Mouse (Mus musculus) ES-E14 (cell line): Measurements from ENCODE around the gene Efcab9. TPM values are rescaled to one million over a fixed set of nuclear protein-coding genes. Genes with fewer than 3 reads are reported as not detected.

Experiments used
- DNase-seq: peaks from one replicate; pipeline ENCODE4 v3.0.0-alpha.2; 2013; ENCODE audit warnings: low read depth, low spot score
- H3K27ac ChIP-seq: 2 replicates; pipeline ENCODE4 v1.5.1; 2012; ENCODE audit warnings: low read depth, mild to moderate bottlenecking, low read length, moderate library complexity, mixed read lengths; ENCODE audit not compliant: poor library complexity, insufficient read depth, severe bottlenecking
- H3K36me3 ChIP-seq: 2 replicates; pipeline ENCODE4 v1.6.1; 2012; ENCODE audit warnings: mild to moderate bottlenecking, low read length, moderate library complexity, mixed read lengths; ENCODE audit not compliant: control insufficient read depth, poor library complexity, insufficient read depth, severe bottlenecking
- H3K4me1 ChIP-seq, 2 experiments: fragments of 150-350 bp in 1 of 2; sonication (generic) in 1 of 2; 2 replicates each; pipeline ENCODE4 v1.6.1; 2012; ENCODE audit warnings: low read length in 2 of 2, mild to moderate bottlenecking in 1 of 2, mixed read lengths in 1 of 2; ENCODE audit not compliant: control insufficient read depth in 2 of 2, insufficient read depth in 2 of 2, poor library complexity in 1 of 2
- H3K4me3 ChIP-seq, 2 experiments: fragments of 150-350 bp in 1 of 2; sonication (generic) in 1 of 2; 2 replicates each; pipeline ENCODE4 v1.5.1; 2012; ENCODE audit warnings: low read length in 2 of 2, low read depth in 1 of 2, mild to moderate bottlenecking in 1 of 2, mixed read lengths in 1 of 2; ENCODE audit not compliant: insufficient read depth in 1 of 2, poor library complexity in 1 of 2, severe bottlenecking in 1 of 2
- H3K9ac ChIP-seq: 2 replicates; pipeline ENCODE4 v1.6.1; 2012; ENCODE audit warnings: low read depth, mild to moderate bottlenecking, low read length, mixed read lengths; ENCODE audit not compliant: poor library complexity, insufficient read depth, severe bottlenecking
- H3K9me3 ChIP-seq: fragments of 150-350 bp; sonication (generic); 2 replicates; pipeline ENCODE4 v1.6.1; 2012; ENCODE audit warnings: low read depth, mild to moderate bottlenecking, low read length; ENCODE audit not compliant: control insufficient read depth, insufficient read depth
- CHD2 ChIP-seq: IDR thresholded peaks from 2 replicates; pipeline ENCODE4 v1.6.1; 2014; ENCODE audit warnings: mild to moderate bottlenecking, low read depth, low read length, inconsistent platforms
- HCFC1 ChIP-seq: IDR thresholded peaks from 2 replicates; pipeline ENCODE4 v1.6.1; 2012; ENCODE audit warnings: low read length, inconsistent platforms, borderline replicate concordance; ENCODE audit not compliant: insufficient read depth
- MAFK ChIP-seq: IDR thresholded peaks from 2 replicates; pipeline ENCODE4 v1.6.1; 2014; ENCODE audit warnings: mild to moderate bottlenecking, low read depth, low read length, inconsistent platforms; ENCODE audit not compliant: insufficient read depth
- ZC3H11A ChIP-seq: IDR thresholded peaks from 2 replicates; pipeline ENCODE4 v1.6.1; 2012; ENCODE audit warnings: low read depth, mild to moderate bottlenecking, inconsistent platforms, low read length, borderline replicate concordance
- ZNF384 ChIP-seq: IDR thresholded peaks from 2 replicates; pipeline ENCODE4 v1.6.1; 2012; ENCODE audit warnings: low read depth, low read length, inconsistent platforms
- in situ Hi-C, 2 experiments: fragments of 600-800 bp; cut with MboI; formaldehyde crosslinking; loops; one replicate each; pipeline ENCODE4 v1.15.1; 2025; ENCODE audit warnings: low sequenced_read_pairs in 2 of 2, inconsistent platforms in 1 of 2; ENCODE audit not compliant: unreplicated experiment in 2 of 2
- total RNA-seq: library from RNA; depleted of rRNA; stranded (reverse); fragments of 300-350 nt; gene quantifications from 2 replicates; pipeline ENCODE4 v1.2.3, GENCODE M21; 2012

The Efcab9 gene
- total RNA-seq, 1 experiment: 0.40 TPM

- H3K4me3 ChIP-seq: no peak overlapping the region
- TF ChIP-seq HCFC1: no peak
- no peak for TF ChIP-seq CHD2
- no peak for TF ChIP-seq MAFK
- no peak for TF ChIP-seq ZC3H11A
- TF ChIP-seq ZNF384: no peak
- H3K4me1 ChIP-seq: no peaks in the 10 kb centered on the region; a peak in 1 of 4 replicates
- no peak overlapping the region for H3K27ac ChIP-seq
- H3K9me3 ChIP-seq: no peaks in the 10 kb centered on the region
- H3K9ac ChIP-seq: no peak overlapping the region
- H3K36me3 ChIP-seq: no peaks in the 10 kb centered on the region
- no peak for DNase-seq
- in situ Hi-C loops: no loop called here
Measured at GRCm38 (mm10) chr11:32560015-32560770, 28.3 kb upstream of the Efcab9 start.

- no peak overlapping the region for H3K9ac ChIP-seq
- no peak for DNase-seq
- peaks cover 0 to under 1% of the 10 kb centered on the region in 2 experiments; a peak in 1 of 4 replicates for H3K4me1 ChIP-seq
- H3K4me3 ChIP-seq: no peak overlapping the region
- TF ChIP-seq HCFC1 (no peak), MAFK (no peak), CHD2 (no peak), ZNF384 (no peak), ZC3H11A (no peak)
- no peak overlapping the region for H3K27ac ChIP-seq
- H3K9me3 ChIP-seq: no peaks in the 10 kb centered on the region
- in situ Hi-C loops: no loop called here
- H3K36me3 ChIP-seq: no peaks in the 10 kb centered on the region
Measured at GRCm38 (mm10) chr11:32558677-32559076, 26.8 kb upstream of the Efcab9 start.

- peaks cover 0 to 3% of the 10 kb centered on the region in 2 experiments; a peak in 1 of 4 replicates for H3K4me1 ChIP-seq
- in situ Hi-C loops: no loop called here
- no peak overlapping the region for H3K9ac ChIP-seq
Measured at GRCm38 (mm10) chr11:32558026-32558425, 26.1 kb upstream of the Efcab9 start.

GRCm38 (mm10) chr11:32556333-32556990 lies 24.6 kb upstream of the Efcab9 start:
- no peak for TF ChIP-seq CHD2
- TF ChIP-seq ZNF384: no peak
- TF ChIP-seq HCFC1: no peak
- no peak for TF ChIP-seq ZC3H11A
- no peak for TF ChIP-seq MAFK
- in situ Hi-C loops: no loop called here

More at GRCm38 (mm10) chr11:32558026-32558425, 26.1 kb upstream of the Efcab9 start:
- H3K9me3 ChIP-seq: no peaks in the 10 kb centered on the region
- no peak overlapping the region for H3K27ac ChIP-seq
- no peak overlapping the region for H3K4me3 ChIP-seq
- no peak for DNase-seq
- TF ChIP-seq MAFK (no peak), CHD2 (no peak), ZNF384 (no peak)
- no peaks in the 10 kb centered on the region for H3K36me3 ChIP-seq

More at GRCm38 (mm10) chr11:32556333-32556990, 24.6 kb upstream of the Efcab9 start:
- Histone ChIP-seq H3K9ac (no peak overlapping the region), H3K27ac (no peak overlapping the region), H3K36me3 (no peaks in the 10 kb centered on the region), H3K4me1 (peaks cover 0 to 3% of the 10 kb centered on the region in 2 experiments; a peak in 1 of 4 replicates), H3K9me3 (no peaks in the 10 kb centered on the region), H3K4me3 (no peak overlapping the region)
- DNase-seq: no peak
